Mouse (Mus musculus) lung, postnatal 14 days (tissue): ENCODE results near the gene Defb19.

ENCODE experiments used
- DNase-seq: peaks from one replicate; pipeline ENCODE4 v3.0.0; 2021

The Defb19 gene

DNA sequence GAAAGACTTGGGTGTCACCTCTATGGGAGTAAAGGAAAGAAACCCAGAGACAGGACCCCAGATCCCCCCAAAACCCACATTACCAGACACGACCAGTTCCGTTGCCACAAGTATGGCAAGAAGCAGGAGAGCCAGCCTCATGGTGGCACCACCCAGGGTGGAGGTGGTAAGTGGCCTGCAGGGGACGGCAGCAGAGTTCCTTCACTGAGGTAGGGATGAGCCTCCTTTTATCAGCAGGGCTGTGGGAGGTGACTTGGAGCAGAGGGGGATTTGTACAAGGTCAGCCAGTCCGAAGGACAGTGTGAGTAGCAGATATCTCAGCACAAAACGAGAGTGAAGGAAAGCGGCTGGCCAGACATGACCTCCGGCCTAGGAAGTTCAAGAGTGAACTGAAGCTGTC is at the start of gene Defb19:
Defb19 (minus strand) TSS at position 206 of the 400 bp plus-strand sequence.
- DNase-seq = no peak

DNA sequence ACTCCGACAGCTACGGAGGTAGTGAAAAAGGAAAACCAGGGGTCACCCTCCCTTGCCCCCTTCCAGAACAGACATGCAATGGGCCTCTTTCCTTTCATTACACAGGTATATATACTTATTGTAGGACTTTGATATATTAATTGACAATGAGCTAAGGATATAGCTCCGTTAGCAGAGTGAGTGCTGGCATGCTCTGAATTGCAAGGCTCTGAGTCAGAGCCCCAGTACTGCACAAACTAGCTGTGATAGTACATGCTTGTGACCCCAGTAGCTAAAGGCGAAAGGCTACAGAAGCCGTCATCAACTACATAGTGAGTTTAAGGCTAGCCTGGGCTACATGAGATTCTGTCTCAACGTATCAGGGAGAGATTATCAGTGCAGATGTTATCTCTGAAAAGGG is 49.8 kb upstream of the Defb19 start:
- DNase-seq = no peak

DNA sequence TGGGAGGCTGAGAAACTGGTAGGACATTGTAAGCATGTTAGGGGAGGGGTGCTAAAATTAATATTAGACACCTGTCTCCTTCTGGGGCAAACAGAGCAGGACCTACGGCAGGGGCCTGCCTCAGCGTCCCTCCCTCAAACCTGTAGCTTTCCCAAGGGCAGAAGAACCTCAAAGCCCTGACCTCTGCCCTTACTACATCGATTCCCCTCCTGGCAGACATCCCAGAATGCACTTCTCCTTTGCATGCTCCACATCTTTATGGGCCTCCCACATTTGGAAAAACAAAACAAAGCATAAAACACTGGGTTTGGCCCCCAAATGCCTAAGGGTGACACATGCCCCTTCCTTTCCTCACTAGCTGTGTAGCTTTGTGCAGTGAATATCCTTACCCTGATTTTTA is 49.1 kb upstream of the Defb19 start:
- no peak for DNase-seq

DNA sequence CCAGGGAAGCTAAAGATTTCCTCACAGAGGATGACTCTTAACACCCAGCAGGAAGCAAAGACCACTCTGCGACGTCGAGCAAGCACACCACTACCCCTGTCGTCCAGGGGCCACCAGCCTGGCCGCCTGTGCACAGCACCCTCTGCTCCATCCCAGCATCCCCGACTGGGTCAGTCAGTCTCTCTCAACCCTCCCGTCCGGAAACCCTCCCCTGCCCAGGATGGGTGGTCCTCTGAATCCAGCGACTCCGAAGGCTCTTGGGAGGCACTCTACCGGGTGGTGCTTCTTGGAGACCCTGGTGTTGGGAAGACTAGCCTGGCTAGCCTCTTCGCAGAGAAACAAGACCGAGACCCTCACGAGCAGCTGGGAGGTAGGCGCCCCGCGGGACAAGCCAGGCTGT is 48.0 kb upstream of the Defb19 start:
- DNase-seq = no peak

GRCm38 (mm10) chr2:152626774-152627591 is 46.9 kb upstream of the Defb19 start, which contains the start of gene Rem1:
Rem1 (plus strand) TSS chr2:152626951.
- peak; percentile 50 for DNase-seq

DNA sequence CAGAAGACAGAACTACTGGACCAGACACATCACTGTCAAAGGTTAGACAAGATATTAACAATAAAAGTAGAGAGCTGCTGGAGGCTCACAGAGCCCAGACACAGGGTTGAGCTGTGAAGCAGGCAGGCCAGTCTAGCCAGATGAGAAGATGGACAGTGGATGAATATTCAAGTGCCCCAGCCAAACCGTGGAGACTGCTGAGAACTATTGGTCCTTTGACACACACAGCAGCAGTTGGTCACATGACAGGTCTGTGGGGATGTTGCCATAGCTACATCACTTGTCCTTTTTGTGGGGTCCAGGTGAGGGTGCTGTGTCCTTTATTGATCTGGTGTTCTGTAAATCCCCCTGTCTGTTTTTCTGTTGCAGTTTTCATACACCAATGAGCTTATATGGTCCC is 45.1 kb upstream of the Defb19 start:
- no peak for DNase-seq

DNA sequence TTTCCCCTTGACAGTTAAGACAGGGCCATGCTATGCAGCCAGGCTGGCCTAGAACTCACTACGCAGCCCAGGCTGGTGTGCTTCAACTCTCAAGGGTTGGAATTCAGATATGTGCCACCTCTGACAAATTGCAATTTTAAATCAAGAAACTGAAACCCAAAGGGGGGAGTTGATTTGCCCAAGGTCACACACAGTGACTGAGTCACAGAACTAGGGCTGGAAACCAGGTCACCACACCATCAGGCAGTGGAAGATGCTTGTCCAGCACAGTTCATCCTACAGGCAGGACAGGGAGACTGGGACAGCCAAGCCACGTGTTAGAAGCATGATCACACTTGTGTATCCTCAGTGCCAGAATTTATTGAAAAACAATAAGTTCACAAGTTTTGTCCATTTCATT is 44.5 kb upstream of the Defb19 start:
- no peak for DNase-seq

DNA sequence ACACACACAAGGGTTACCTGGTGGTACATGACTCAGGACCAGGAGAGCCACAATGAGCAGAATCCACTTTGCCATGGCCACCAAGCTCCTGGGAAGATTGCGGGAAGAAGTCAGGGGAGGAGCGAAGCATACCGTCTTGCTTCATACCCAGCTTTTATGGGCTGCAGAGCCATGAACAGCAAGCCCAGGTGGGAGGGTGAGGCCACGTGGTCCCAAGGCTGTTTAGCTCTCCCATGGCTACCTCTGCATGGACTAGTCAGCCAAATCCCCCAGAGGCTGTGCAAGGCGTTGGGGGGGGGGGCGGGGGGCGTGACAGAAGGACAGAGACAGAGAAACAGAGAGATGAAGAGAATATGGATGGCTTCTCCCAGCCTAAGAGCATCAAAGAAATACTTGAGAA is 42.8 kb upstream of the Defb19 start, which contains the start of gene Defb25:
Defb25 (minus strand) TSS at position 101 of the 400 bp plus-strand sequence.
- no peak for DNase-seq

DNA sequence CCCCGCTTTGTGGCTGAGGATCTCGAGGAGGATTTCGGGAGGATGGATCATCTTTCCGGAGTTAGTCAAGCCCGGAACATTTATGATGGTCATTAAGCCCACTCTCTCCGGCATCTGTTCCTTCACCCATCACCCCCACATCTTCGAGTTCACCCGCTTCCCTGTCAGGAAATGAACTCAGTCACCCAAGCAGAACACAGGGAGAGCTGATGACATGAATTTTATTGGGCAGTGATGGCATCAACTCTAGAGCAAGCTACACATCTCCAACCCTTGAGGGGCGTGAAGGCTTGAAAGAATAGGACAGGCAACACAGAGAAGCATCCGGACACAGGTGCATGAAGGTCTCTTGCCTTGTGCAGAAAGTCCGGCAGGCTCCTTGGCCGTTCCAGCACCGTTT is 42.0 kb upstream of the Defb19 start:
- no peak for DNase-seq

DNA sequence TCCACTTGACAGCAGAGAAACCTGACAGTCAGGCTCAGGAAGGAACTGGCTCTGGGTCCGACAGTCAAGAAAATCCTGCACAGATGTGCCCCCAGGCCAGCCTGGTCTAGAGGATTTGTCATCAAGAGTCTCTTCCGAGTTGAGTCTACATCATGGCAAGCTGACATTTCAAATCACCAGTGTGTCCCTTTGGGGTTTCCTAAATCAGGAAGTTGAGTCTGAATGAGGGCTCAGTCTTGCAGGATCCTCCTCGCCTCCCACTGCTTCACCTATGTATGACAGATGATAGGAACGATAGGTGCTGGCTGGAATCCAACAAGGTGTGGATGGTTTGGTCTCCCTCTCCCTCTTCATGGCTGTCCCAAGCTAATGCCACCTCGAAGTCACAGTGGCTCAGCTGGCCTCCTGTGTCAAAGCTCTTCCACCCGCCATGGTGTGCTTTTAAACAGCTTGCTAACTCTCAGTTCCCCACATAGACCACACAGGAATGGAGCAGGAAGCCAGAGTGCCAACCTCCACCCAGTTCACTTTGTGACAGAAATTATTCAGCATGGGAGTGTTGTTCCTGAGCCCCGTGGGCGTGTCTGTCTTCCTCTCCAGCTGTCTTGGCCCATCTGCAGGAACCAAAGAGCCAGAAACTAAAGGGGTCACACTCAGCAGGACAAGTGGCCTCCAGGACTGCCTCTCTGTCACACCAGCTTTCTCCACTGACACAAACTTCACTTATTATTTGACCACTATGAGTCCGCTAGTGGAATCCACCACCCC is 40.4 kb upstream of the Defb19 start:
- DNase-seq = no peak

DNA sequence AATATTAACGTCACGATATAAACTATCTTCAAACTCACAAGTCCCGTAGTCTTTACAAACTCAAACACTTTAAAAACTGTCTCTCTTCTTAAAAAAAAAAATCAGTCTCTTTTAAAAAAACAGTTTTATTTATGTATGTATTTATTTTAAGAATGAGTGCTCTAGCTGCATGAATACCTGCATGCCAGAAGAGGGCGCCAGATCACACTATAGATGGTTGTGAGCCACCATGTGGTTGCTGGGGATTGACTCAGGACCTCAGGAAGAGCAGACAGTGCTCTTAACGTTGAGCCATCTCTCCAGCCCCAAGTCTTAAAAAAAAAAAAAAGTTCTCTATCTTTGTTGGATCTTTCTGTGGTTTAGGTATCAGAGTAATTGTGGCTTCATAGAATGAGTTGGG is 37.3 kb upstream of the Defb19 start:
- no peak for DNase-seq

DNA sequence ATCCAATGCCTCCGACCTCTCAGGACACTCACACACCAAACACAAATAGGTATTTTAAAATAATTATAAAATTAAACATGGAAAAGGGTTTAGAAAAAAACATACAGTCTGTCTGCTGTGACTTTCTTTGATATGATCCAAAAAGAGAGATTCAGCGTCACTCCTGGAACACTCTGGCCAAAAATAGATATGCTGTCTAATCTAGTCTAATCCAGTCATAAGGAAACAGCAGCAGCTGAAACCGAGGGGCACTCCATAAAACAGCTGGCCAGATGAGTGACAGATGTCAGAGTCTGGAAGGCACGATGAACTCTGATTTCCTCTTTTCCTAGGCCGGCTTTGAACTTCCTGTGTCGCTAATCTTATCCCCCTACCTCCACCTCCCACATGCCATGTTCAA is 36.4 kb upstream of the Defb19 start:
- no peak for DNase-seq

GRCm38 (mm10) chr2:152615563-152615962 is 35.5 kb upstream of the Defb19 start:
- peak; percentile 60 for DNase-seq

DNA sequence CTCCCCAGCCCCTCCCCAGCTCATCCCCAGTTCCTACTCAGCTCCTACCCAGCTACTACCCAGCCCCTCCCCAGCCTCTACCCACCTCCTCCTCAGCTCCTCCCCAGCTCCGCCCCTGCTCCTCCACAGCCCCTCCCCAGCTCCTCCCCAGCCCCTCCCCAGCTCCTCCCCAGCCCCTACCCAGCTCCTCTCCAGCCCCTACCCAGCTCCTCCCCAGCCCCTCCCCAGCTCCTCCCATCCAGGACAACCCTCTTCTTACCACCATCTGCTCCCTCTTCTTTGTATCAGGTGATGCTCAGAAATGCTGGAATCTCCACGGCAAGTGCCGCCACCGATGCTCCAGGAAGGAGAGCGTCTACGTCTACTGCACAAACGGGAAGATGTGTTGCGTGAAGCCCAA is 32.1 kb upstream of the Defb19 start:
- no peak for DNase-seq

DNA sequence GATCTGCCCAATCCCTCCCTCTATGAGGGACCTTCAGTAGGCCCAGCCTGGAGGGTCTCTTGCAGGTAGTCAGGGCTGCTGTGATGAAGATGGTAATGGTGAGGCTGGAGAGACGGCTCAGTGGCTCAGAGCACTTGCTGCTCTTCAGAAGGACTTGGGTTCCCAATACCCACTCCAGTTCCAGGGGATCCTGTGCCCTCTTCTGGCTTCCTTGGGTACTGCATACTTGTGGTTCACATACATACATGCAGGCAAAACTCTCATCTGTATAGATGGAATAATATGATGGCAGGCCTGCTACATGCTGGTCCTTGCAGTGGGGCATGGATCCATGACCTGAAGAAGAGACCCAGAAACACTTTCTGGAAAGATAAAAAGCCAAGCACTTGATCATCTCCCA is 28.6 kb upstream of the Defb19 start:
- no peak for DNase-seq

GRCm38 (mm10) chr2:152607746-152608145 is 27.6 kb upstream of the Defb19 start:
- no peak for DNase-seq

- DNase-seq = peak; percentile 33
Measured at GRCm38 (mm10) chr2:152604057-152604456, 23.9 kb upstream of the Defb19 start, which contains the start of gene Defb36. Defb36 (plus strand) TSS chr2:152604327.

- no peak for DNase-seq
Measured at GRCm38 (mm10) chr2:152601275-152601960, 21.3 kb upstream of the Defb19 start.

GRCm38 (mm10) chr2:152600076-152600475 is 20.0 kb upstream of the Defb19 start:
- DNase-seq = no peak

DNA sequence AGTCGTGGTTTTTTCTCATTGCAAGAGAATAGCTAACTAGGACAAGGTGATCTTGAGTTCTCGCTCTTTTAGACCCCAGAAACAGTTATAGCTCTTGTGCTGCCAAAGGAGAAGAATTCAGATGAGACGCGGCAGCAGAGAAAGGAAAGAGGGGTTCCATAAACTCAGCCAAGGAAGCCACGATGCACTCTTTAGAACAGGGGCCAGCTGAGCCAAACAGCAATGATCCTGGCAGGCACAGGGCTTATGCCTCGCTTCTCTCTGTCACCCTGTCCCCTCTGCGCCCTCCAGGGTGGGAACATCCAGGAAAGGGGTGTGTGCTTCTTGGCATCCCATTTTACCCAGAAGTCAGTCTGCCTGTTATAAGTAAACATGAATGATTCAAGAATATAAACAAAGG is 19.2 kb upstream of the Defb19 start, which contains the start of gene Defb45:
Defb45 (minus strand) TSS at position 101 of the 400 bp plus-strand sequence.
- no peak for DNase-seq

DNA sequence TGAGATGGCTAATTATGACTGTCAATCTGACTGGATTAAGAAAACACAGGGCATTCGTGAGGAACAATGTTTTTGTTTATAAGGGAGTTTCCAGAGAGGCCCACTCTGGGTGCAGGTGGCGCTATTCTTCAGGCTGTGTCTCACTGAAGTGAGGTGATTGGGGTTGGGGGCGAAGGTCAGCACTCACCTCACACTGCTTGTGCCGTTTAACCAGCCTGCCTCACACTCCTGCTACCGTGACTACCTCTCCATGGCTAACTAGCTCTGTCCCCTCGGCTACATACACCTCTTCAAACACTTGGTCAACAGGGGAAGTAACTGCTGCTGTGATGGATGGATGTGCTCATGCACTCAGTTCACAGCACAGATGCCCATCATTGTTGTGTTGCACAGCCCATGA is 8.9 kb upstream of the Defb19 start:
- no peak for DNase-seq

- DNase-seq = no peak
Measured at GRCm38 (mm10) chr2:152588450-152588849, 8.3 kb upstream of the Defb19 start.

DNA sequence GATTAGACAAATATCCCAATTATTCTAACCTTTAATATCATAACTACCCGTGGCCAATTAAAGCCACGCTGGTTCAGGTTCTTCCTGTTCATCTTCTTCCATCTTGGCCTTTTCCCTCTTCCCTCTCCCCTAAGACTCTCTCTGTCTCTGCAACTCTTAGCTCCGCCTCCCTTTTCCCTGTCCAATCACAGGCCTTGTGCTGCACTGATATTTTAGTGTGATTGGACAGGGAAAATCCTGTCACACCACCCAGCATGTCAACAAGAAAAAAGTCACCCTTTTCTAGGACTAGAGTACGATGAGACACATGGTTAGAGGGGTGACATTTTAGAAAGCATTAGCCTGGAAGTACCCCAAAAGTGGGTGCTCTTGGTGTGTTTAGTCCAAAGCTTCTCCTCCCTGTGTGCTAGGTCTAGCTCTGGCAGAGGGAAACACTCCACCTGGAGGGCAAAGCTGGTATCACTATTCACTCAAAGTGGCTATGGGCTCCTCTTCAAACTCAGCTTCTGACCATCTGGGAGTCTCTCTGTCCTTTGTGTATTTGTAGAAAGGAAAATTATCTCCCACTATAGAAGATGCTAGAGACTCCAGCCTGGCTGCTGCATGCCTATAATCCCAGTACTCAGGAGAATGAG is 6.9 kb upstream of the Defb19 start:
- DNase-seq = peak; percentile 6
